Mouse (Mus musculus): ENCODE data around the gene Wscd2.

- no peak for TF ChIP-seq POLR2A (IDR thresholded peaks at IDR 0.05; ENCODE audit: borderline replicate concordance, extremely low read depth, low read depth, low read length)
- TF ChIP-seq CTCF (IDR thresholded peaks at IDR 0.05; ENCODE audit: insufficient read depth, low read length): no peak
Measured at GRCm38 (mm10) chr5:113509167-113509566, 19.0 kb downstream of the Wscd2 start.
